Mouse (Mus musculus) myocyte (in vitro differentiated cells): ENCODE data around the gene Phlpp1.

Experiments
- CEBPB ChIP-seq: IDR thresholded peaks from 2 replicates; pipeline ENCODE4 v1.6.1; 2011; ENCODE audit warnings: mild to moderate bottlenecking, moderate library complexity; ENCODE audit not compliant: poor library complexity, insufficient read depth, severe bottlenecking
- E2F4 ChIP-seq: IDR thresholded peaks from one replicate; pipeline ENCODE4 v1.6.1; 2011; ENCODE audit warnings: mild to moderate bottlenecking, control low read depth, moderate library complexity; ENCODE audit not compliant: insufficient read depth
- MAX ChIP-seq: IDR thresholded peaks from one replicate; pipeline ENCODE4 v1.6.1; 2011; ENCODE audit warnings: low read depth, mild to moderate bottlenecking, control low read depth
- MYOD1 ChIP-seq, 3 experiments: IDR thresholded peaks; one replicate each; pipeline ENCODE4 v1.6.1; 2011; ENCODE audit warnings: control low read depth in 2 of 3, low read depth in 2 of 3, mild to moderate bottlenecking in 2 of 3, moderate library complexity in 1 of 3; ENCODE audit not compliant: insufficient read length in 2 of 3, control insufficient read depth in 1 of 3
- MYOG ChIP-seq, 3 experiments: IDR thresholded peaks; one replicate each; pipeline ENCODE4 v1.6.1; 2011; ENCODE audit warnings: control low read depth in 2 of 3, low read depth in 2 of 3, mild to moderate bottlenecking in 2 of 3; ENCODE audit not compliant: insufficient read length in 2 of 3, control insufficient read depth in 1 of 3, insufficient read depth in 1 of 3
- POLR2A ChIP-seq: IDR thresholded peaks from one replicate; pipeline ENCODE4 v1.6.1; 2011; ENCODE audit warnings: low read depth, mild to moderate bottlenecking, control low read depth, moderate library complexity; ENCODE audit not compliant: insufficient read length
- POLR2AphosphoS2 ChIP-seq: IDR thresholded peaks from one replicate; pipeline ENCODE4 v1.6.1; 2011; ENCODE audit warnings: low read depth, control low read depth; ENCODE audit not compliant: insufficient read length
- REST ChIP-seq: IDR thresholded peaks from one replicate; pipeline ENCODE4 v1.6.1; 2011; ENCODE audit warnings: mild to moderate bottlenecking, control low read depth, moderate library complexity; ENCODE audit not compliant: insufficient read depth, insufficient read length
- SRF ChIP-seq: IDR thresholded peaks from one replicate; pipeline ENCODE4 v1.6.1; 2011; ENCODE audit warnings: low read depth; ENCODE audit not compliant: control insufficient read depth, insufficient read length
- TCF12 ChIP-seq: IDR thresholded peaks from one replicate; pipeline ENCODE4 v1.6.1; 2011; ENCODE audit warnings: mild to moderate bottlenecking, control low read depth; ENCODE audit not compliant: poor library complexity, insufficient read depth, severe bottlenecking
- TCF3 ChIP-seq: IDR thresholded peaks from one replicate; pipeline ENCODE4 v1.6.1; 2011; ENCODE audit warnings: low read depth, control low read depth; ENCODE audit not compliant: insufficient read length
- USF1 ChIP-seq: IDR thresholded peaks from one replicate; pipeline ENCODE4 v1.6.1; 2011; ENCODE audit warnings: low read depth, mild to moderate bottlenecking, control low read depth, moderate library complexity

DNA sequence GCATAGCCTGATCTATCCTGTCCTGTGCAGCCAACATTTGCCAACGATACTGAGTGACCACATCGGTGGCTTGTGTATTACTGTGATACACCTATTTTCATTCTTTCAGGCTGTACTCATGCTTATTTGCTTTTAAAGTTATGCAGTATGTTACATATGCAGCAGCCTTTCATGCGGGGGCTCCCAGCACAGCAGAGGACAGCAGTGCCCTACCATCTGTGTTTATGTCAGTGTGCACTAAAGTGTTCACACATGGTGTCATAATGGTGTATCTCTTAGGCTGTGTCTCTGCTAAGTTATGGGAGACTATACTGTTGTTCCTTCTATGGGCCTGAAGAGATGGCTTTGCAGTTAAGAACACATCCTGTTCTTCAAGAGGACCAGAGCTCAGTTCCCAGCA lies 45.0 kb upstream of the Phlpp1 start:
- no peak for TF ChIP-seq POLR2A
- TF ChIP-seq TCF12, result no peak
- no peak for TF ChIP-seq MYOD1 (IDR thresholded peaks at IDR 0.05; ENCODE audit: control insufficient read depth in 1 of 3, insufficient read length in 2 of 3, low read depth in 2 of 3)
- TF ChIP-seq MYOG (IDR thresholded peaks at IDR 0.05; ENCODE audit: control insufficient read depth in 1 of 3, insufficient read depth in 1 of 3, insufficient read length in 2 of 3, low read depth in 2 of 3), result no peak
- TF ChIP-seq TCF3, result no peak
- TF ChIP-seq MAX, result no peak
- no peak for TF ChIP-seq USF1
- no peak for TF ChIP-seq POLR2AphosphoS2
- no peak for TF ChIP-seq E2F4
- TF ChIP-seq SRF, result no peak
- no peak for TF ChIP-seq CEBPB
- no peak for TF ChIP-seq REST
